Mouse (Mus musculus): ENCODE measurements around the gene Atcay. TPM values are rescaled to one million over a fixed set of nuclear protein-coding genes. Genes with fewer than 3 reads are reported as not detected.

Gene Atcay
- polyA plus RNA-seq, 1 experiment from 2014 or later: 0.27 TPM

- Histone ChIP-seq H3K9me3 (ENCODE audit: control insufficient read depth, low read length) (no peaks in the 10 kb centered on the region), H3K9ac (ENCODE audit: low read length) (no peak overlapping the region), H3K36me3 (ENCODE audit: control insufficient read depth, insufficient read depth, low read length) (no peaks in the 10 kb centered on the region), H3K4me3 (ENCODE audit: low read depth, low read length) (no peak overlapping the region), H3K4me2 (ENCODE audit: low read depth, severe bottlenecking) (no peak overlapping the region), H3K4me1 (ENCODE audit: control insufficient read depth, insufficient read depth, low read length) (peaks cover 6% of the 10 kb centered on the region), H3K27me3 (ENCODE audit: control insufficient read depth, insufficient read depth, low read length) (peaks cover 26% of the 10 kb centered on the region), H3K27ac (replicated peaks; ENCODE audit: low read depth, low read length) (no peak overlapping the region)
- no peak for DNase-seq (ENCODE audit: low spot score)
- 82% methylated on average over 8 of the region's 8 CpGs for WGBS
- ATAC-seq (ENCODE audit: insufficient number of reproducible peaks, low FRiP score, low TSS enrichment, low read depth): no peak
Measured at GRCm38 (mm10) chr10:81249442-81249841, 18.8 kb upstream of the Atcay start.

- H3K4me2 ChIP-seq (ENCODE audit: low read depth, severe bottlenecking): no peak overlapping the region
- H3K4me1 ChIP-seq (ENCODE audit: control insufficient read depth, insufficient read depth, low read length): peaks cover under 1% of the 10 kb centered on the region
- H3K36me3 ChIP-seq (ENCODE audit: control insufficient read depth, insufficient read depth, low read length): no peaks in the 10 kb centered on the region
- H3K27ac ChIP-seq (replicated peaks; ENCODE audit: low read depth, low read length): no peak overlapping the region
- no peaks in the 10 kb centered on the region for H3K9me3 ChIP-seq (ENCODE audit: control insufficient read depth, low read length)
- H3K9ac ChIP-seq (ENCODE audit: low read length): no peak overlapping the region
- H3K27me3 ChIP-seq (ENCODE audit: control insufficient read depth, insufficient read depth, low read length): peaks cover 15% of the 10 kb centered on the region
- 85% methylated on average over 2 of the region's 2 CpGs for WGBS
- no peak for ATAC-seq (ENCODE audit: insufficient number of reproducible peaks, low FRiP score, low TSS enrichment, low read depth)
- no peak for DNase-seq (ENCODE audit: low spot score)
- H3K4me3 ChIP-seq (ENCODE audit: low read depth, low read length): no peak overlapping the region
Measured at GRCm38 (mm10) chr10:81247804-81248203, 17.2 kb upstream of the Atcay start.

- no peak overlapping the region for H3K4me2 ChIP-seq (ENCODE audit: low read depth, severe bottlenecking)
- H3K9me3 ChIP-seq (ENCODE audit: control insufficient read depth, low read length): no peaks in the 10 kb centered on the region
- H3K27me3 ChIP-seq (ENCODE audit: control insufficient read depth, insufficient read depth, low read length): peaks cover 9% of the 10 kb centered on the region
- no peak overlapping the region for H3K9ac ChIP-seq (ENCODE audit: low read length)
- H3K27ac ChIP-seq (replicated peaks; ENCODE audit: low read depth, low read length): no peak overlapping the region
- H3K36me3 ChIP-seq (ENCODE audit: control insufficient read depth, insufficient read depth, low read length): no peaks in the 10 kb centered on the region
- WGBS: 86% methylated on average over 6 of the region's 6 CpGs
- H3K4me3 ChIP-seq (ENCODE audit: low read depth, low read length): no peak overlapping the region
- DNase-seq (ENCODE audit: low spot score) (no peak), ATAC-seq (ENCODE audit: insufficient number of reproducible peaks, low FRiP score, low TSS enrichment, low read depth) (no peak)
- no peaks in the 10 kb centered on the region; the same call in 1 of the 2 replicates for H3K4me1 ChIP-seq (ENCODE audit: control insufficient read depth, insufficient read depth, low read length)
Measured at GRCm38 (mm10) chr10:81245166-81245565, 14.5 kb upstream of the Atcay start.

DNA sequence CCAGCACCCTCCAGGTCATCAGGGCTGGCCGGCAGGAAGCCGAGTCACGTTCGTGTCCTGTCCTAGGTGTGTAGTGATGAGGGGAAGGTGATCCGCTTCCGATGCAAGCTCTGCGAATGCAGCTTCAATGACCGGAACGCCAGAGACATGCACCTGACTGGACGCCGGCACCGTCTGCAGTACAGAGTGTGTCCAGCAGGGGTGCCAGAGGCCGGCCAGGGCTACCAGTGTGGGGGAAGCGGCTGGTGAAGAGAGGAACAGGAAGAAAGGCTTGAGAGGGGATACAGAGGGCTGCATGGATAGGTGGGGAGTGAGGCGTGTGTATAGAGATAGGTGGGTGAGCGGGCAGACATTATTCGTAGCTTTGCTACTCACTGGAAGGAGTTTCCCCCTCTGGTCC lies 14.0 kb upstream of the Atcay start:
- ATAC-seq (ENCODE audit: insufficient number of reproducible peaks, low FRiP score, low TSS enrichment, low read depth): peak; percentile 33; the same call in 1 of the 2 replicates
- no peak overlapping the region for H3K4me2 ChIP-seq (ENCODE audit: low read depth, severe bottlenecking)
- H3K27me3 ChIP-seq (ENCODE audit: control insufficient read depth, insufficient read depth, low read length): peaks cover 15% of the 10 kb centered on the region
- no peaks in the 10 kb centered on the region for H3K36me3 ChIP-seq (ENCODE audit: control insufficient read depth, insufficient read depth, low read length)
- H3K9ac ChIP-seq (ENCODE audit: low read length): no peak overlapping the region
- no peaks in the 10 kb centered on the region; the same call in 1 of the 2 replicates for H3K4me1 ChIP-seq (ENCODE audit: control insufficient read depth, insufficient read depth, low read length)
- H3K4me3 ChIP-seq (ENCODE audit: low read depth, low read length): no peak overlapping the region
- WGBS: 11% methylated on average over 17 of the region's 17 CpGs
- DNase-seq (ENCODE audit: low spot score): peak; percentile 92
- H3K9me3 ChIP-seq (ENCODE audit: control insufficient read depth, low read length): no peaks in the 10 kb centered on the region
- H3K27ac ChIP-seq (replicated peaks; ENCODE audit: low read depth, low read length): no peak overlapping the region

DNA sequence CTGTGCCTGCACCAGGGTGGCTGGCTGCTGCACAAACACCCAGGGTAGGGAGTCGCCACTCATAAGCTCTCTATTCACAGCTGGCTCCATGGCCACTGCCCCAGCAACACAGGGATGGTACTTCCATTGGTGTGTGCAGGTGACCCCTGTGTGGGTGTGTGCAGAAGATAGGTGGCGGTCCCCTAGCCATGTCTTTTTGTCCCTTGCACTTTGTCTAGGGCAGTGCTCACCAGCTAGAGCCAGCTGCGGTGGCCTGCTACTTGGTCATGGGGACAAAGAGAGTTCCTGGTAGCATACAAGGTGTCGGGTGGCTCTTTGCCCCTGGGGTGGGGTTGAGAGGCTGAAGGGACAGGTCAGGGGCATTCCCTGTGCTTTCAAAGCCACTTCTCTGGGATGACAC lies 13.5 kb upstream of the Atcay start:
- Histone ChIP-seq H3K9me3 (ENCODE audit: control insufficient read depth, low read length) (no peaks in the 10 kb centered on the region), H3K9ac (ENCODE audit: low read length) (no peak overlapping the region), H3K4me1 (ENCODE audit: control insufficient read depth, insufficient read depth, low read length) (no peaks in the 10 kb centered on the region; the same call in 1 of the 2 replicates), H3K4me3 (ENCODE audit: low read depth, low read length) (no peak overlapping the region), H3K27me3 (ENCODE audit: control insufficient read depth, insufficient read depth, low read length) (peaks cover 19% of the 10 kb centered on the region), H3K4me2 (ENCODE audit: low read depth, severe bottlenecking) (no peak overlapping the region), H3K36me3 (ENCODE audit: control insufficient read depth, insufficient read depth, low read length) (no peaks in the 10 kb centered on the region), H3K27ac (replicated peaks; ENCODE audit: low read depth, low read length) (no peak overlapping the region)
- no peak for ATAC-seq (ENCODE audit: insufficient number of reproducible peaks, low FRiP score, low TSS enrichment, low read depth)
- no peak for DNase-seq (ENCODE audit: low spot score)
- 77% methylated on average over 4 of the region's 4 CpGs for WGBS

DNA sequence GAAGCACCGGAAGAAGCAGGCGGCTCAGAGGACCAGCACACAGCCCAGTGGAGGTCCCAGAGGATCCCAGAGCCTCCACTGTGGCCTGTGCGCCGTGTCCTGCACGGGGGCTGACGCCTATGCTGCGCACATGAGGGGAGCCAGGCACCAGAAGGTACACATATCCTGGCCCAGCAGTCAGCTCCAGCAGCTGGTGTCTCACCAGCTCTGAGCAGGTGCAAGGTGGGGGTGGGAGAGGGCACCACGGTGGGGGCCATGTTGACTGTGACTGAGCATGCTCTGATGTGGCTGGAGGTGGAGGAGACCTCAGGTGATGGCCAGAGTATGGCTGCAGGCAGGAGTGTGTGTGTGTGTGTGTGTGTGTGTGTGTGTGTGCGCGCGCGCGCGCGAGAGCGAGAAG lies 11.4 kb upstream of the Atcay start:
- H3K9me3 ChIP-seq (ENCODE audit: control insufficient read depth, low read length): no peaks in the 10 kb centered on the region
- ATAC-seq (ENCODE audit: insufficient number of reproducible peaks, low FRiP score, low TSS enrichment, low read depth) (no peak), DNase-seq (ENCODE audit: low spot score) (no peak)
- H3K4me3 ChIP-seq (ENCODE audit: low read depth, low read length): no peak overlapping the region
- WGBS: 88% methylated on average over 16 of the region's 16 CpGs
- no peaks in the 10 kb centered on the region for H3K36me3 ChIP-seq (ENCODE audit: control insufficient read depth, insufficient read depth, low read length)
- no peak overlapping the region for H3K9ac ChIP-seq (ENCODE audit: low read length)
- H3K27ac ChIP-seq (replicated peaks; ENCODE audit: low read depth, low read length): no peak overlapping the region
- no peaks in the 10 kb centered on the region; the same call in 1 of the 2 replicates for H3K4me1 ChIP-seq (ENCODE audit: control insufficient read depth, insufficient read depth, low read length)
- peaks cover 26% of the 10 kb centered on the region for H3K27me3 ChIP-seq (ENCODE audit: control insufficient read depth, insufficient read depth, low read length)
- no peak overlapping the region for H3K4me2 ChIP-seq (ENCODE audit: low read depth, severe bottlenecking)

- no peak overlapping the region for H3K4me2 ChIP-seq (ENCODE audit: low read depth, severe bottlenecking)
- no peak overlapping the region for H3K4me3 ChIP-seq (ENCODE audit: low read depth, low read length)
- H3K36me3 ChIP-seq (ENCODE audit: control insufficient read depth, insufficient read depth, low read length): no peaks in the 10 kb centered on the region
- no peaks in the 10 kb centered on the region; the same call in 1 of the 2 replicates for H3K4me1 ChIP-seq (ENCODE audit: control insufficient read depth, insufficient read depth, low read length)
- no peak for ATAC-seq (ENCODE audit: insufficient number of reproducible peaks, low FRiP score, low TSS enrichment, low read depth)
- H3K9me3 ChIP-seq (ENCODE audit: control insufficient read depth, low read length): no peaks in the 10 kb centered on the region
- DNase-seq (ENCODE audit: low spot score): peak; percentile 85
- peaks cover 26% of the 10 kb centered on the region for H3K27me3 ChIP-seq (ENCODE audit: control insufficient read depth, insufficient read depth, low read length)
- WGBS: 23% methylated on average over 13 of the region's 13 CpGs
- no peak overlapping the region for H3K27ac ChIP-seq (replicated peaks; ENCODE audit: low read depth, low read length)
- no peak overlapping the region; the same call in 1 of the 2 replicates for H3K9ac ChIP-seq (ENCODE audit: low read length)
Measured at GRCm38 (mm10) chr10:81240876-81241275, 10.2 kb upstream of the Atcay start.

DNA sequence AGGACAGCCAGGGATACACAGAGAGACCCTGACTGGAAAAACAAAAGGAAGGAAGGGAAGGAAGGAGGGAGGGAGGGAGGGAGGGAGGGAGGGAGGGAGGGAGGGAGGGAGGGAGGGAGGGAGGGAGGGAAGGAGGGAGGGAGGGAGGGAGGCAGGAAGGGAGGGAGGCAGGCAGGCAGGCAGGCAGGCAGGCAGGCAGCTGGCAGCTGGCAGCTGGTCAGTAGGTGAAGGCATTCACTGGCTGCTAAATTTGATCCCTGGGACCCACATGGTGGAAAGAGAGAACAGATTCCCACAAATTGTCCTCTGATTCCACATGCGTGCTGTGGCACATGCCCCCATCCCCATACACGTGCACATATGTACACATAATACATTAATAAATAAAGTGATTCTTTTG lies 8.0 kb upstream of the Atcay start:
- H3K4me2 ChIP-seq (ENCODE audit: low read depth, severe bottlenecking): no peak overlapping the region
- H3K9ac ChIP-seq (ENCODE audit: low read length): no peak overlapping the region
- no peak overlapping the region for H3K27ac ChIP-seq (replicated peaks; ENCODE audit: low read depth, low read length)
- WGBS: 88% methylated on average over 2 of the region's 2 CpGs
- H3K36me3 ChIP-seq (ENCODE audit: control insufficient read depth, insufficient read depth, low read length): no peaks in the 10 kb centered on the region
- peaks cover 24% of the 10 kb centered on the region for H3K27me3 ChIP-seq (ENCODE audit: control insufficient read depth, insufficient read depth, low read length)
- no peaks in the 10 kb centered on the region for H3K9me3 ChIP-seq (ENCODE audit: control insufficient read depth, low read length)
- ATAC-seq (ENCODE audit: insufficient number of reproducible peaks, low FRiP score, low TSS enrichment, low read depth): no peak
- DNase-seq (ENCODE audit: low spot score): no peak
- no peaks in the 10 kb centered on the region; the same call in 1 of the 2 replicates for H3K4me1 ChIP-seq (ENCODE audit: control insufficient read depth, insufficient read depth, low read length)
- H3K4me3 ChIP-seq (ENCODE audit: low read depth, low read length): no peak overlapping the region
